Mouse (Mus musculus): ENCODE measurements around the gene Trib3.

Trib3 gene

GRCm38 (mm10) chr2:152346776-152347465 is 3.1 kb upstream of the Trib3 start:
- no peak for DNase-seq

DNA sequence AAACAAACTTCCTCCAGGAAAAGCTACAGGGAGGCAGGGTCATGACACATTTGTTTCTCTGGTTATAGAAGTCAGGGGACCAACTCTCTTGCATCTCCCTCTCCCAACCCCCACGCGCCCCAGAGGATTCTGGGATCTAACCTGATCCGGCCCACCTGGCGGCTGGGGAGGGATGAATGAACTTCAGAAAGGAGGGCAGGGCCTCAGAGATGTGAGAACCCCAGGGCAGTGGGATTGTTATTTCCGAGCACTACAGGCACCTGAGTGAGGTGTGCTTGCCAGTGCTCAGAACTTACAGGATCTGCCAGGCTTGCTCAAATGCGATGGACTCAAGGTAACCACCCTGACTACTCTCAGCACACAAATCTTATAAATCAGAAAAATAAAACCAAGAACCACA is 1.6 kb upstream of the Trib3 start:
- DNase-seq, result no peak

DNA sequence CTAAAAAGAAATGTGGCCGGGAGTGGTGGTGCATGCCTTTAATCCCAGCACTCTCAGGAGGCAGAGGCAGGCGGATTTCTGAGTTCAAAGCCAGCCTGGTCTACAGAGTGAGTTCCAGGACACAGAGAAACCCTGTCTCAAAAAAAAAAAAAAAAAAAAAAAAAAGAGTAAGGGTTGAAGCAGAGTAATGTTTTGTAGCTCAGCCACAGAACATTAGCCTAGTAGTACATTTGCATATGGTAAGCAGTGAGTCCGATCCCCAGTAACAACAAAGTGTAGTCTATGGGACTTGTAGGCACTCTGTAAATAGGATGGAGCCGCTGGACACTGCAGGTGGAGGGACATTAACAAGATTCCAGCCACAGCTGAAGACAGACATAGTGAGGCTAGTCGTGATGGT is 1.1 kb upstream of the Trib3 start:
- no peak for DNase-seq

DNA sequence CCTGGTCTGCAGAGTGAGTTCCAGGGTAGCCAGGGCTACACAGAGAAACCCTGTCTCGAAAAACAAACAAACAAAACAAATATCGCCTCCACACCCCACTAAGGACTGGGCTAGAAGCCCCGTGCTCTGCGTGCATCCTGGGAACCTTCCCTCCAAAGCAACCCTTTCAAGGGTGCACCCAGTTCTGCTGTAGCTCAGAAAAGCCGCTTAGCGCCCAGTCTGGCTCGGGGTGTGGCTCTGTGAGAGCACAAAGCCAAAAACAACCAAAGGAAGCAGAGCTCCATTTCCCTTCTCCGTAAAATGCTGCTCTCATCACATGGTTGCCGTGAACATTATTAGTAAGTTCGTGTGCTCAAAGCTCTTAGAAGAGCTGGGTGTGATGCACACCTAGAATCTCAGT is 529 bp upstream of the Trib3 start:
- DNase-seq, result no peak

- DNase-seq, result no peak
Measured at GRCm38 (mm10) chr2:152339631-152340179, 4.1 kb downstream of the Trib3 start.

DNA sequence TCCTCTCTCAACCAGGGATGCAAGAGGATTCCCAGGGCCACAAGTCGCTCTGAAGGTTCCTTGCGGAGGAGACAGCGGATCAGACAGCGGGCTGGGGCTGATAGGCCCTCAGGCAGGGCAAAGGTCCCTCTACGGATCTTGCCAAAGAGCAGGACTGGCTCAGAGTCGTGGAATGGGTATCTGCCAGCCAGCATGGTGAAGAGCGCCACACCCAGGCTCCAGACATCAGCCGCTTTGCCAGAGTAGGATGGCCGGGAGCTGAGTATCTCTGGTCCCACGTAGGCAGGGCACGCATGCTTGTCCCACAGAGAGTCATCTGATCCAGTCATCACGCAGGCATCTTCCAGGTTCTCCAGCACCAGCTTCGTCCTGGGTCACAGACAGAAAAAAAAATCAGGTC is 5.5 kb downstream of the Trib3 start:
- DNase-seq, result no peak

GRCm38 (mm10) chr2:152337591-152338212 is 6.1 kb downstream of the Trib3 start:
- DNase-seq, result no peak

DNA sequence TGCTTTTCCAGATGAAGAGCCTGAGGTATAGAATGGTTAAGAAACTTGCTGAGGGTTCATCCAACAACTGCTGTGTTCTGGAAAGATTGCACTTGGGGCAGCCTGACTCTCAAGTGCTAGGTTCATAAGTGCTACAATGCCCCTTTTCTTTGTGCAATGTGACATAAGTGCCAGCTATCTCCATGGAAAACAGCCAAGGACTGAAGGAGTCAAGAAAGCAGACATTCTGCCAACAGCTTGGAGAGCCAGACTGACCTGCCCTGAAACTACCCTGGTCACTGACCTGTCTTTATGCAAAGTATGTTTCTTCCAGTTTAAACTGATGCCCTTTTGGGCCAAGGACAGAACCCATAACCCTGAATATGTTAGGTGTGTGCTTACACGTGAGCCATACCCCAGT is 7.0 kb downstream of the Trib3 start:
- no peak for DNase-seq

GRCm38 (mm10) chr2:152335289-152335820 is 8.5 kb downstream of the Trib3 start:
- DNase-seq, result no peak

DNA sequence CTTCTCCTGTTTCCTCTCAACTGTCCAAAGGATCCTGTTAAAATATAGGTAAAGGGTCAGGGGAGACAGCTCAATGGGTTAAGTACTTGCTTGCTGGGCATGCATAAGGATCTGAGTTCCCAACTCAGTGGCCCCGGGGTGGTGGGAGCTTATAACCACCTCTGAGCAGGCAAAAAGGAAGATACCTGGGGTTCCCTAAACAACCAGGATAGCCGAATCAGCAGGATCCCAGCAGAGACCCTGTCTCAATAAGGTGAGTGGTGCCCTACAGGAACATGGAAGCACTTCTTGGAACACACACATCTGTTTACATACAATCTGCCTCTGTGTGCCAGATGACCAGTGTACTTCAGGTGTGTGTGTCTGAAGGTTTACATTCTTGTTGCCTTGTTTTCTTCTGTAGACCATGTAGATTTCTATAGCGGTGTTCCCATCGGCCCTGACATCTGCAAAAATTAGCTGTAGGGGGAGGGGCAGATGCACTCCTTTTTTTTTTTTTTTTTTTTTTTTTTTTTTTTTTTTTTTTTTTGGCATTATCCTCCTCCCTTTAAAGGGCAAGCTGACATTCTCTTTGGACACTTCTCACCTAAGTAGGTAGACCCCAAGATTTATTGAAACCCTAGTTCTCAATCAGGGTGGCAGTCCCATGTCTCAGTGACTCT is 10.4 kb downstream of the Trib3 start:
- DNase-seq, result no peak

DNA sequence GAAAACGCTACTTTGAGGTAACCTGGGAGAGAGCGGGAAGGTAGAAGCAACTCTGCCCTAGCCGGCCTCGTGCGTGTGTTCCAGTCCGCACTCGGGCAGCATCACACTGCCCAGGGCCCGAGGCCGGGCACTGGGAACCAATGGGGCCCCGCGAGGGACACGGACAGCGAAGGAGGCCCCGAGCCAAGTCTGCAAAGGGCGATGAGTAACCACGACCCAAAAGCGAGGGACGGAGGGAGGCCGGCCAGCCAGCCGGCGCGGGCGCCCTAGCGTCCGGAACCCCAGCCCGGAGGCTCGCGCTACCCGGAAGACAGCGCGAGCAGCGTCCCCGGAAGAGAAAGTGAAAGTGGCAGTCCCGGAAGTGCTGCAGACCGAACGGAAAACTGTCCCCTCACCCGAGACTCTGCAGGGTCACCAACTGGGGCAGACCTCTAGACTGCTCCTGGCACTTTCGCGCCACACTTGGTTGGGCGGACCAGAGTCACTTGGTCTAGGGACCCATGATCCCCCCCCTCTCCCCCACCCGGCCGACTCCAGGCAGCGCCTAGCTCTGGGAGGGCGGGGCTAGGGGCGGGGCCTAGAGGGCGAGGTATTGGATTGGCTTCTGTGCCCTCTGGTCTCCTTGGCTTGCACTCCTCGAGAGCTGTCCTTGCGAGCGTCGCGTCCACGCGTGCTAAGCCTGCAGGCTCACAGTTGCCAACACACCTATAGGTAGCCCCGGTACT is 11.6 kb downstream of the Trib3 start, which contains the start of gene Rbck1:
TSS of gene Rbck1 (minus strand) at position 553 of the 725 bp plus-strand sequence.
- DNase-seq, result peak; percentile 80 to 84

- no peak for DNase-seq
Measured at GRCm38 (mm10) chr2:152330858-152331423, 12.9 kb downstream of the Trib3 start.

DNA sequence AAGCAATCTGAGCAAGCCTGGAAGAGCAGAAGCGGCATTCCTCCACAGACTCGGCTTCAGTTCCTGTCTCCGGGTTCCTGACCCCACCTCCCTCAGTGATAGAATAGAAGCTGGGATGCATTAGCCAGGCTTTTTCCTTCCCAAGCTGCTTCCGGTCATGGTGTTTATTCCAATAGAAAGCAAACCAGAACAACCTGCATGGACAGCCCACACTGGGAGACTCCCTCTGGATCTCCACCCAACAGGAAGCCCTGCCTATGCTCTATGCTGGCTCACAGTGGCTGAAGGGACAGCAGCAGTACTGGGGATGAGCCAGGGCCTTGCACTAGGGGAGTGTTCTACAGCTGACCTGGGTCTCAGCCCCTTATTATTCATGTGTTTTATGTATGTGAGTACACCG is 15.9 kb downstream of the Trib3 start:
- no peak for DNase-seq

- DNase-seq, result no peak
Measured at GRCm38 (mm10) chr2:152326654-152327053, 17.2 kb downstream of the Trib3 start.

- DNase-seq, result no peak
Measured at GRCm38 (mm10) chr2:152326157-152326556, 17.7 kb downstream of the Trib3 start.

DNA sequence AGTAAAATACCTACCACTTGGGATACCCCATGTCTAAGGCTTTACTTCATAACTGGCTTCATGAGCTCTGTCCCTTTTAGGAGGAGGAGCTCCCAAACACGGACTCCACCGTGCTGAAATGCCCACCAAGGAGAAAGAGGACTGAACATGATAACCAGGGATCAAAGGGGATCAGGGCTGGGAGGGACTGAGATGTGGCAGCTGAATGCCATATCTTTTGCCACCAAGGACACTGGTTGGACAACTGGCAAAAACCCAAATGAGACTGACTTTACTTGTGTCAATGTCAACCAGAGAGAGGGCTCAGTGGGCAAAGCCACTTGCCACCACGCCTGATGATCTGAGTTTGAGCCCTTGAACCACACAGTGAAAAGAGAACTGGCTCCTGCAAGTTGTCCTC is 19.0 kb downstream of the Trib3 start:
- DNase-seq, result no peak

DNA sequence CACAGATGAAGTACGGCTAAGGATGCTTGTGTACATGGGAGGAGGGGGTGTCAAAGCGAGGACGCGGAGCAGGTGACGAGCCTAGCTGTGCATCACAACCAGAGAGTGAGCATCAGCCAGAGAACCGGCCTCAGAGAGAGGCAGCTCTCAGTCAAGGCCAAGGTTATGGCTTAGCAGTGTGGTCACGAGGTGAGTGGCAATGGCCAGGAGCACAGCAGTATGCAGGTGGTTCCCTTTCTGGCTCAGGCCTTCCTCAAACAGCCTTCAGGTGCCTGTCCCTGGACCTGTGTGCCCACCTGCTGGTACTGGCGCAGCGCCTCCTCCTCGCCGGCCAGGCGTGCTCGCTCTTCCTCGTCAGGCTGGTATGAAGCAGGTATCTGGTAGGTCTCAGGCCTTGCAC is 19.9 kb downstream of the Trib3 start:
- DNase-seq, result no peak

DNA sequence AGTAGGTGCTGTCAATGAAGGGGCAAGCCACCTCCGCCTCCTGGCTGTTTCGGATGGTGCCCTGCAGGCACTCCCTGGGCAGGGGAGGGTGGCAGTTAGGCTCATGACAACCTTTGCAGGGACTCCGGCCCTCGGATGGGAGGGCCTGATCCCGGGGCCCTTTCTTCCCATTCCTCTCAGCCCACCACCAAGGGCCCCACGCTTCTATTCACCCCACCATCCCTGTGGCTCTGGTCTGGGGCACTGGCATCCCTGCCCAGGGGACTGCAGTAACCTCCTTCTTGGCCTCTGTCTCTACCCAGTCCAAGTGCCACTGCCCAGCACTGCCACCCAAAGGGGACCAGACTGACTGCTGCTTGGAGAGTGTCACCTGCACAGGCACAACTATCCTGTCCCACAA is 21.6 kb downstream of the Trib3 start:
- no peak for DNase-seq

DNA sequence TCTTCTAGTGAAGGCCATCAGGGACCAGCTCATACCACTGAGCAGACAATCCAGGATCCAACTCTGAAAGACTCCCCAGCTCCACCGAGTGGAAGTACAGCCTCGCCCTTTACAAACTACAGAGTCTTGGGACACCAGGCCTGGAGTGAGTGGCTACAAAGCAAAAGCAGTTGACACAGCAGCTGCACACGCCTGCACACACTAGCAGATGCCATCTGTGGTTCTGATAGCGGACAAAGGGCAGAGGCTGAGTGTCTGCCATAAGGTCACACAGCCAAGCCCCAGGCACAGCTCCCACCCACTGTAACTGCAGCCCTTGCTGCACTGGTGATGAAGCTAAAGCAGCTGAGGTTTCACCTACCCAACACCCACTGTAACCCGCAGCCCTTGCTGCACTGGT is 22.3 kb downstream of the Trib3 start:
- DNase-seq, result no peak

- no peak for DNase-seq
Measured at GRCm38 (mm10) chr2:152317054-152317453, 26.8 kb downstream of the Trib3 start.

GRCm38 (mm10) chr2:152313926-152314325 is 29.9 kb downstream of the Trib3 start:
- no peak for DNase-seq

DNA sequence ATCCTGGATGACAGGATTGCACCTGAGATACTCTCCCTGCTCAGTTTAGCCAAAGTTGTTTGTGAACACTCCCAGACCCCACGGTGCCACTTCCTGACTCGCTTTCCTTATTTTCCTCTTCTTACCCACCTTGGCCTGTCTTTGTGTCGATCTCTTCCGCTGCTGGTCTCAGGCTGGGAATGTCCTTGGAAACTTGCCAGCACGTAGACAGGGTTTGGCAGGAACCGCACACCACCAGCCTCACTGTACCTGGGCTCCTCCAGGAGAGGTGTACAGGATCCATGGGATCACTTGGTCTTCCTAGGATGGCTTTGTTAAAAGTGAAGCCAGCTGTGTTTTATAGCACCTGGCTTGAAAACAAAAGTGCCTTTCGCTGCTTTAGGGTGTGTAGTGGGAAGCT is 30.8 kb downstream of the Trib3 start:
- DNase-seq, result no peak

GRCm38 (mm10) chr2:152307186-152307585 is 36.6 kb downstream of the Trib3 start:
- no peak for DNase-seq
